Mouse (Mus musculus): ENCODE measurements at regions not wholly inside any gene's neighbourhood (a gene's known extent, or its start where the extent isn't known, plus 50 kb on each side); places are given as distances from the start of the nearest gene placed in this dataset.
"Not testable (repeated sequence)": the region's sequence is repeated elsewhere in the genome, so short reads cannot be mapped to it uniquely, and the experiment has no call there.

- H3K4me3 ChIP-seq (ENCODE audit: low read length); H3K27me3 ChIP-seq (ENCODE audit: control insufficient read depth, insufficient read depth, low read length); H3K4me2 ChIP-seq (replicated peaks; ENCODE audit: low read depth, low read length); ATAC-seq (ENCODE audit: low FRiP score, low TSS enrichment); H3K4me1 ChIP-seq (ENCODE audit: control insufficient read depth, insufficient read depth, low read length); H3K27ac ChIP-seq (ENCODE audit: low read depth, low read length); H3K9ac ChIP-seq (ENCODE audit: low read depth, low read length); H3K36me3 ChIP-seq (ENCODE audit: control insufficient read depth, insufficient read depth, low read length); H3K9me3 ChIP-seq (ENCODE audit: control insufficient read depth, low read length): not testable (repeated sequence)
- WGBS, result 91% methylated on average over 2 of the region's 2 CpGs
These were observed 772.3 kb downstream of the Kcna4 start for GRCm38 (mm10) chr2:108062751-108063150.

GRCm38 (mm10) chr2:108083911-108084310, 793.5 kb downstream of the Kcna4 start:
- H3K27me3 ChIP-seq (ENCODE audit: control insufficient read depth, insufficient read depth, low read length), result no peaks in the 10 kb centered on the region
- no peaks in the 10 kb centered on the region for H3K9me3 ChIP-seq (ENCODE audit: control insufficient read depth, low read length)
- no peak overlapping the region for H3K9ac ChIP-seq (ENCODE audit: low read depth, low read length)
- H3K4me1 ChIP-seq (ENCODE audit: control insufficient read depth, insufficient read depth, low read length), result no peaks in the 10 kb centered on the region
- H3K36me3 ChIP-seq (ENCODE audit: control insufficient read depth, insufficient read depth, low read length), result no peaks in the 10 kb centered on the region
- no peak overlapping the region for H3K4me2 ChIP-seq (replicated peaks; ENCODE audit: low read depth, low read length)
- no peak overlapping the region for H3K4me3 ChIP-seq (ENCODE audit: low read length)
- 81% methylated on average over 3 of the region's 3 CpGs for WGBS
- H3K27ac ChIP-seq (ENCODE audit: low read depth, low read length), result no peak overlapping the region
- ATAC-seq (ENCODE audit: low FRiP score, low TSS enrichment), result no peak

- Histone ChIP-seq H3K27ac (ENCODE audit: low read depth, low read length) (no peak overlapping the region), H3K36me3 (ENCODE audit: control insufficient read depth, insufficient read depth, low read length) (no peaks in the 10 kb centered on the region), H3K9ac (ENCODE audit: low read depth, low read length) (no peak overlapping the region), H3K4me1 (ENCODE audit: control insufficient read depth, insufficient read depth, low read length) (no peaks in the 10 kb centered on the region), H3K4me2 (replicated peaks; ENCODE audit: low read depth, low read length) (no peak overlapping the region), H3K4me3 (ENCODE audit: low read length) (no peak overlapping the region), H3K9me3 (ENCODE audit: control insufficient read depth, low read length) (no peaks in the 10 kb centered on the region), H3K27me3 (ENCODE audit: control insufficient read depth, insufficient read depth, low read length) (no peaks in the 10 kb centered on the region)
- ATAC-seq (ENCODE audit: low FRiP score, low TSS enrichment), result no peak
- 86% methylated on average over 4 of the region's 4 CpGs for WGBS
These were observed 799.8 kb downstream of the Kcna4 start for GRCm38 (mm10) chr2:108090266-108090665.

- WGBS, result 89% methylated on average over 4 of the region's 4 CpGs
- ATAC-seq (ENCODE audit: low FRiP score, low TSS enrichment), result no peak
- H3K9ac ChIP-seq (ENCODE audit: low read depth, low read length), result no peak overlapping the region
These were observed 806.6 kb downstream of the Kcna4 start for GRCm38 (mm10) chr2:108097026-108097425.

GRCm38 (mm10) chr2:108110140-108110539, 819.7 kb downstream of the Kcna4 start:
- Histone ChIP-seq H3K4me1 (ENCODE audit: control insufficient read depth, insufficient read depth, low read length) (no peaks in the 10 kb centered on the region), H3K4me2 (replicated peaks; ENCODE audit: low read depth, low read length) (no peak overlapping the region), H3K4me3 (ENCODE audit: low read length) (no peak overlapping the region), H3K36me3 (ENCODE audit: control insufficient read depth, insufficient read depth, low read length) (no peaks in the 10 kb centered on the region), H3K9me3 (ENCODE audit: control insufficient read depth, low read length) (no peaks in the 10 kb centered on the region), H3K9ac (ENCODE audit: low read depth, low read length) (no peak overlapping the region), H3K27ac (ENCODE audit: low read depth, low read length) (no peak overlapping the region), H3K27me3 (ENCODE audit: control insufficient read depth, insufficient read depth, low read length) (no peaks in the 10 kb centered on the region)
- no peak for ATAC-seq (ENCODE audit: low FRiP score, low TSS enrichment)

More at GRCm38 (mm10) chr2:108097026-108097425, 806.6 kb downstream of the Kcna4 start:
- H3K36me3 ChIP-seq (ENCODE audit: control insufficient read depth, insufficient read depth, low read length), result no peaks in the 10 kb centered on the region
- H3K27ac ChIP-seq (ENCODE audit: low read depth, low read length), result no peak overlapping the region
- H3K27me3 ChIP-seq (ENCODE audit: control insufficient read depth, insufficient read depth, low read length), result no peaks in the 10 kb centered on the region
- H3K4me3 ChIP-seq (ENCODE audit: low read length), result no peak overlapping the region
- no peaks in the 10 kb centered on the region for H3K4me1 ChIP-seq (ENCODE audit: control insufficient read depth, insufficient read depth, low read length)
- no peaks in the 10 kb centered on the region for H3K9me3 ChIP-seq (ENCODE audit: control insufficient read depth, low read length)
- H3K4me2 ChIP-seq (replicated peaks; ENCODE audit: low read depth, low read length), result no peak overlapping the region

GRCm38 (mm10) chr2:108145694-108146093, 855.3 kb downstream of the Kcna4 start:
- Histone ChIP-seq H3K9me3 (ENCODE audit: control insufficient read depth, low read length) (no peaks in the 10 kb centered on the region), H3K4me2 (replicated peaks; ENCODE audit: low read depth, low read length) (no peak overlapping the region), H3K4me1 (ENCODE audit: control insufficient read depth, insufficient read depth, low read length) (no peaks in the 10 kb centered on the region), H3K27ac (ENCODE audit: low read depth, low read length) (no peak overlapping the region), H3K36me3 (ENCODE audit: control insufficient read depth, insufficient read depth, low read length) (no peaks in the 10 kb centered on the region), H3K9ac (ENCODE audit: low read depth, low read length) (no peak overlapping the region), H3K27me3 (ENCODE audit: control insufficient read depth, insufficient read depth, low read length) (no peaks in the 10 kb centered on the region), H3K4me3 (ENCODE audit: low read length) (no peak overlapping the region)
- ATAC-seq (ENCODE audit: low FRiP score, low TSS enrichment), result no peak
- WGBS, result 61% methylated on average over 2 of the region's 2 CpGs

- 61% methylated on average over 4 of the region's 4 CpGs for WGBS
- no peaks in the 10 kb centered on the region for H3K4me1 ChIP-seq (ENCODE audit: control insufficient read depth, insufficient read depth, low read length)
- no peak overlapping the region for H3K4me2 ChIP-seq (replicated peaks; ENCODE audit: low read depth, low read length)
- H3K36me3 ChIP-seq (ENCODE audit: control insufficient read depth, insufficient read depth, low read length), result no peaks in the 10 kb centered on the region
- no peak overlapping the region for H3K4me3 ChIP-seq (ENCODE audit: low read length)
- no peak overlapping the region for H3K27ac ChIP-seq (ENCODE audit: low read depth, low read length)
- no peak overlapping the region for H3K9ac ChIP-seq (ENCODE audit: low read depth, low read length)
- H3K9me3 ChIP-seq (ENCODE audit: control insufficient read depth, low read length), result no peaks in the 10 kb centered on the region
- ATAC-seq (ENCODE audit: low FRiP score, low TSS enrichment), result no peak
- H3K27me3 ChIP-seq (ENCODE audit: control insufficient read depth, insufficient read depth, low read length), result no peaks in the 10 kb centered on the region
These were observed 857.8 kb downstream of the Kcna4 start for GRCm38 (mm10) chr2:108148221-108148620.

GRCm38 (mm10) chr2:108156189-108156588, 865.8 kb downstream of the Kcna4 start:
- no peak for ATAC-seq (ENCODE audit: low FRiP score, low TSS enrichment)
- H3K9me3 ChIP-seq (ENCODE audit: control insufficient read depth, low read length), result no peaks in the 10 kb centered on the region
- H3K27me3 ChIP-seq (ENCODE audit: control insufficient read depth, insufficient read depth, low read length), result no peaks in the 10 kb centered on the region

GRCm38 (mm10) chr2:108157731-108158130, 867.3 kb downstream of the Kcna4 start:
- H3K4me2 ChIP-seq (replicated peaks; ENCODE audit: low read depth, low read length), result no peak overlapping the region
- ATAC-seq (ENCODE audit: low FRiP score, low TSS enrichment), result no peak
- H3K27me3 ChIP-seq (ENCODE audit: control insufficient read depth, insufficient read depth, low read length), result no peaks in the 10 kb centered on the region
- H3K9ac ChIP-seq (ENCODE audit: low read depth, low read length), result no peak overlapping the region
- no peaks in the 10 kb centered on the region for H3K9me3 ChIP-seq (ENCODE audit: control insufficient read depth, low read length)
- no peaks in the 10 kb centered on the region for H3K36me3 ChIP-seq (ENCODE audit: control insufficient read depth, insufficient read depth, low read length)
- H3K4me3 ChIP-seq (ENCODE audit: low read length), result no peak overlapping the region
- H3K27ac ChIP-seq (ENCODE audit: low read depth, low read length), result no peak overlapping the region
- no peaks in the 10 kb centered on the region for H3K4me1 ChIP-seq (ENCODE audit: control insufficient read depth, insufficient read depth, low read length)
- 84% methylated on average over 2 of the region's 2 CpGs for WGBS

More at GRCm38 (mm10) chr2:108156189-108156588, 865.8 kb downstream of the Kcna4 start:
- H3K4me1 ChIP-seq (ENCODE audit: control insufficient read depth, insufficient read depth, low read length), result no peaks in the 10 kb centered on the region
- H3K36me3 ChIP-seq (ENCODE audit: control insufficient read depth, insufficient read depth, low read length), result no peaks in the 10 kb centered on the region
- H3K9ac ChIP-seq (ENCODE audit: low read depth, low read length), result no peak overlapping the region
- no peak overlapping the region for H3K4me3 ChIP-seq (ENCODE audit: low read length)
- H3K4me2 ChIP-seq (replicated peaks; ENCODE audit: low read depth, low read length), result no peak overlapping the region
- no peak overlapping the region for H3K27ac ChIP-seq (ENCODE audit: low read depth, low read length)

- Histone ChIP-seq H3K4me2 (replicated peaks; ENCODE audit: low read depth, low read length) (no peak overlapping the region), H3K4me1 (ENCODE audit: control insufficient read depth, insufficient read depth, low read length) (no peaks in the 10 kb centered on the region), H3K9me3 (ENCODE audit: control insufficient read depth, low read length) (no peaks in the 10 kb centered on the region), H3K27ac (ENCODE audit: low read depth, low read length) (no peak overlapping the region), H3K36me3 (ENCODE audit: control insufficient read depth, insufficient read depth, low read length) (no peaks in the 10 kb centered on the region), H3K9ac (ENCODE audit: low read depth, low read length) (no peak overlapping the region), H3K27me3 (ENCODE audit: control insufficient read depth, insufficient read depth, low read length) (no peaks in the 10 kb centered on the region), H3K4me3 (ENCODE audit: low read length) (no peak overlapping the region)
- no peak for ATAC-seq (ENCODE audit: low FRiP score, low TSS enrichment)
These were observed 867.9 kb downstream of the Kcna4 start for GRCm38 (mm10) chr2:108158311-108158710.

Data from kidney, embryonic 14.5 days (tissue).